In the genomic region with DNA sequence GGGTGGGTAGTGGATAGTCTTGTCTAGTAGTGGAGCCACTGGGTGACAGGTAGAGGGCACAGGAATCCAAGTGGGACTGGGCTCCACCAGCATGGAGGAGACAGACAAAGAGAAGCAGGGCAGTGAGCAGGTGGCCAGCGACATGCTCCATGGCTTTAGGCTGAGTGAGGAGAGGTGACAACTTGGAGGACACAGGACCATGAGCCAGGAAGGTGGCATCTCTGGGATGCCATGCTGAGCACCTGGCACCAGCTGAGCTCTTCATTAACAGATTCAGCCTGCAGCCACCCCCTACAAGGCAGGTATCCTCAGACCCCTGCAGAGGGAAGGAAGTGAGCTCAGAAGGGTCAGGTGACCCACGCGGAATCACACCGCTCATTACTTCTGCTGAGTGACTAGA, we compare ENCODE assay signal across 18 mouse cellular contexts.
A peak's percentile ranks its signal among the peaks of the same experiment; 100 is the strongest.
DNase-seq lines count a peak whose midpoint lies in the region; ATAC-seq lines count a peak whose summit lies in the region.
"Had no signal": no experiment of that assay in that cellular context is flagged by ENCODE, and none has a peak within 500 bp of the region (broad histone marks: within the 10 kb centered on the region; RNA-seq: fewer than 3 reads in every experiment).

No protein-coding gene starts in this region.

- intact Hi-C loops in left cerebral cortex, postnatal 4 days (cut with DNase I): no loop called here
- intact Hi-C loops in left cerebral cortex, postnatal 36 days (cut with DNase I): no loop called here

- 0 out of 2 replicates have a peak, but pooled peaks have one; percentile 60 for ATAC-seq in cerebellum, adult (ENCODE audit: insufficient number of reproducible peaks, low FRiP score, low TSS enrichment)
- ATAC-seq in erythroid progenitor cell, adult 5-6 weeks (replicated peaks; ENCODE audit: low FRiP score, poor library complexity, severe bottlenecking): no peak
- ATAC-seq: activated CD4-positive, CD25-positive, alpha-beta regulatory T cell, adult 4 months; forebrain, embryonic 16.5 days had no signal

- DNase-seq in cerebellum, postnatal 4 days (ENCODE audit: low spot score in 2 of 2): no peak
- peak; percentile 52 for DNase-seq in left cerebral cortex, postnatal 4 days
- no peak for DNase-seq in left cerebral cortex, postnatal 36 days (ENCODE audit: low spot score in 2 of 2)
- DNase-seq in cerebellum, adult 9-10 months: peak; percentile 57
- no peak for DNase-seq in adipocyte (ENCODE audit: low spot score)
- DNase-seq: adrenal gland, postnatal 10 days; embryo, embryonic 11 days; gastrocnemius, postnatal 14 days; heart, adult 2 months; heart, postnatal 14 days; kidney, adult 11 months; kidney, postnatal 36 days; lung, embryonic 14.5 days; right cerebral cortex, postnatal 25 days had no signal

Comparison
In these comparisons a context has a peak if more than half of its experiments do, and no peak if none do; other contexts are left out.
1. DNase-seq: peak in left cerebral cortex, postnatal 4 days (single experiment) and cerebellum, adult 9-10 months (single experiment); none in cerebellum, postnatal 4 days (0 of 2), left cerebral cortex, postnatal 36 days (0 of 2) and adipocyte (single experiment).